Mouse (Mus musculus) embryonic facial prominence, embryonic 14.5 days (tissue): ENCODE measurements around the gene C2cd5. TPM values are rescaled to one million over a fixed set of nuclear protein-coding genes. Genes with fewer than 3 reads are reported as not detected.
A peak's percentile ranks its signal among the peaks of the same experiment; 100 is the strongest.

Experiments
- ATAC-seq: fragments of 200-750 bp; cut with Nextera tagmentation; 2 replicates; pipeline ENCODE4 v1.8.0; 2017; ENCODE audit warnings: low read depth, moderate number of reproducible peaks, moderate TSS enrichment
- DNase-seq: peaks from one replicate; pipeline ENCODE4 v3.0.0-alpha.2; 2015; ENCODE audit warnings: low spot score
- H3K27ac ChIP-seq: fragments of 300-500 bp; sonication (generic); replicated peaks from 2 replicates; pipeline ENCODE4 v1.5.1; 2014; ENCODE audit warnings: low read depth, mild to moderate bottlenecking, low read length, moderate library complexity
- H3K27me3 ChIP-seq: fragments of 300-500 bp; sonication (generic); replicated peaks from 2 replicates; pipeline ENCODE4 v1.6.1; 2014; ENCODE audit warnings: low read length; ENCODE audit not compliant: control insufficient read depth, insufficient read depth
- H3K36me3 ChIP-seq: fragments of 300-500 bp; sonication (generic); 2 replicates; pipeline ENCODE4 v1.6.1; 2014; ENCODE audit warnings: low read length, mixed read lengths; ENCODE audit not compliant: control insufficient read depth, insufficient read depth
- H3K4me1 ChIP-seq: fragments of 300-500 bp; sonication (generic); 2 replicates; pipeline ENCODE4 v1.6.1; 2014; ENCODE audit warnings: antibody characterized with exemption, low read length; ENCODE audit not compliant: control insufficient read depth, insufficient read depth
- H3K4me2 ChIP-seq: fragments of 300-500 bp; sonication (generic); 2 replicates; pipeline ENCODE4 v1.6.1; 2014; ENCODE audit warnings: low read depth, mild to moderate bottlenecking, low read length, moderate library complexity, mixed read lengths
- H3K4me3 ChIP-seq: fragments of 300-500 bp; sonication (generic); 2 replicates; pipeline ENCODE4 v1.5.1; 2014; ENCODE audit warnings: low read depth, mild to moderate bottlenecking, low read length
- H3K9ac ChIP-seq: fragments of 300-500 bp; sonication (generic); 2 replicates; pipeline ENCODE4 v1.6.1; 2014; ENCODE audit warnings: low read depth, mild to moderate bottlenecking, low read length, moderate library complexity, mixed read lengths
- H3K9me3 ChIP-seq: fragments of 300-500 bp; sonication (generic); 2 replicates; pipeline ENCODE4 v1.6.1; 2016; ENCODE audit warnings: low read length; ENCODE audit not compliant: control insufficient read depth
- WGBS: fragments of 180-500 bp; shearing (Covaris S2); extraction: QIAGEN DNeasy Blood & Tissue Kit; methylation state at CpG from one replicate; pipeline ENCODE4 v1.1.7; 2014; 5-methylcytosine and 5-hydroxymethylcytosine counted together
- polyA plus RNA-seq: library from polyadenylated mRNA; unstranded; fragments of >200 nt; fragmentation: Nextera tagmentation; extraction: Ambion mirVana; gene quantifications from 2 replicates; pipeline ENCODE4 v1.2.1, GENCODE M21; 2014

Gene C2cd5
- 19.1 and 22.4 TPM in 2 replicates for polyA plus RNA-seq

DNA sequence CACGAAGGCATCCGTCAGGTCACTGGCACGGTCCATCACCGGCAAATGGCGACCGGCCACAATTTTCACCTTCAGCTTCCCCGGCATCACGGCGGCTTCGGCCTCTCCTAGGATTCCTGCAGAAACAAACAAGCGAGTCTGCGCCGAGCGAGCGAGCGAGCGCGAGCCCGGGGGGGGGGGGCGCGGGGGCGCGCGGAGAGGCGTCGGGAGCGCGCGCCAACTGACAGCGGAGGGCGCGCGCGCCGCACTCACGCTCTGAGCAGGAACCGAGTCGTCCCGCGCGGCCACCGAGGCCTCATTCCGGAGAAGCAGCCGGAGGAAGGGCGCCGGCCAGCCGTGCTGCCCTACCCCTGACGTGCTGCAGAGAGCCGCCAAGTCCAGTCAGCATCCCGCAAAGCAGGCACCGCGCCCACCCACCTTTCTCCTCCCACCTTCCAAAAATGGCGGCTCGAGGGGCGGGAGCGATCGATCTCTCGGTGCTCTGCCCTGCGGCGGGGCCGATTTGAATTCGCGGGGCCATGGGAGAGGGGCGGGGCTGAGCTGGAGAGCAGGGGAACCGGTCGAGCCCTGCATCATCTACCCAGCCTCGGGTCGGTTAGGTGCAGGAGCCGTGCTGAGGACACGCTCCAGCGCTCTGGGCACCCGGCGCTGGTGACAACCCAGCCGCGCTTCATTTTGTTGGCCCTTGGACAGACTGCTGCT is at the start of gene C2cd5:
Gene C2cd5 (minus strand): TSS at position 461 of the 702 bp plus-strand sequence.
- DNase-seq = peak; percentile 97
- 1% methylated on average over 27 of the region's 75 CpGs for WGBS
- ATAC-seq = peak; percentile 97
- Histone ChIP-seq H3K27ac (peak within 1 kb of the TSS; percentile 86), H3K4me3 (peak within 1 kb of the TSS; percentile 82), H3K9ac (peak within 1 kb of the TSS; percentile 84), H3K9me3 (no peaks in the 10 kb centered on the region), H3K4me1 (no peaks in the 10 kb centered on the region), H3K4me2 (peak within 1 kb of the TSS; percentile 82), H3K27me3 (no peaks in the 10 kb centered on the region), H3K36me3 (no peaks in the 10 kb centered on the region; the same call in 1 of the 2 replicates)

DNA sequence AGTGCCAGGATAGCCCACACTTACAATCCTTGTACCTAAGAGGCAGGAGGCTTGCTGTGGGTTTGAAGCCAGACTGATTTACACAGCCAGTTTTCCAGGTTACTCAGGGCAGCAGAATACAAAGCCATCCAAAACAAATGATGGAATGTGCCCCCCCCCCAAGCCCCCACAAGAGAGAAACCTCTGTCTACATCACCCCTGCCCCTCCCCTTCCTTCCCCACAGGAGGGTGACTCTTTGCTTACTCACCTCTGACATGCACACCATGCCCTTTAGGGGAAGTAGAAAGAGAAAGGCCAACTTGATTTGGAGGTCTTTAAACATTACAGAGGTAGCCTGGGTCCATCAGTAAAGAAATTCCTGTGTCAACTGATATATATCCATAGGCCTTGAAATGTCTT is 48.9 kb upstream of the C2cd5 start:
- DNase-seq (no peak), ATAC-seq (no peak)
- no peaks in the 10 kb centered on the region for H3K36me3 ChIP-seq
- H3K9me3 ChIP-seq = no peaks in the 10 kb centered on the region
- peaks cover 25% of the 10 kb centered on the region for H3K4me1 ChIP-seq
- H3K9ac ChIP-seq = no peak overlapping the region
- no peak overlapping the region for H3K27ac ChIP-seq
- H3K4me3 ChIP-seq = no peak overlapping the region
- H3K4me2 ChIP-seq = no peak overlapping the region
- H3K27me3 ChIP-seq = no peaks in the 10 kb centered on the region

DNA sequence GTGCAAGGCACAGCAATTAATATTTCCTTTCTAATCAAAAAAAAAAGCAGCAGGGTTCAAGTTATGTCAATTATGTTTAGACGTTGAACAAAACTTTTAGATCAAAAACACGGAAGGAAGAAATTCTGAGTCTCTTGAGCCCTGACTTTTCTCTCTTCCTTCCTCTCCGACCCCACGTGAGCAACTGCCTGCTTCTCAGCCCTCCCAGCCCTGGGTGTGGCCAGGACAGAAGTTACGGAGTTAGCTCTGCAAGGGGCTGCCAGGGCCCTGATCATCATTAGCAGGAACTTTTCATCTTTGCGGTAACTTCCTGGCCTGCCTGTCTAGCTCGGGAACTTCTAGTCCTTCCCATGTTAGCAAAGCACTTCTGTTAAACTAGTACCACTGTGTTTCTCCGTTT is 46.8 kb upstream of the C2cd5 start:
- ATAC-seq (no peak), DNase-seq (no peak)
- H3K9me3 ChIP-seq = no peaks in the 10 kb centered on the region
- H3K4me1 ChIP-seq = peaks cover 11% of the 10 kb centered on the region
- H3K36me3 ChIP-seq = no peaks in the 10 kb centered on the region
- 38% methylated on average over 8 of the region's 8 CpGs for WGBS
- H3K4me3 ChIP-seq = no peak overlapping the region
- no peak overlapping the region for H3K9ac ChIP-seq
- H3K4me2 ChIP-seq = no peak overlapping the region
- no peaks in the 10 kb centered on the region for H3K27me3 ChIP-seq
- H3K27ac ChIP-seq = no peak overlapping the region

DNA sequence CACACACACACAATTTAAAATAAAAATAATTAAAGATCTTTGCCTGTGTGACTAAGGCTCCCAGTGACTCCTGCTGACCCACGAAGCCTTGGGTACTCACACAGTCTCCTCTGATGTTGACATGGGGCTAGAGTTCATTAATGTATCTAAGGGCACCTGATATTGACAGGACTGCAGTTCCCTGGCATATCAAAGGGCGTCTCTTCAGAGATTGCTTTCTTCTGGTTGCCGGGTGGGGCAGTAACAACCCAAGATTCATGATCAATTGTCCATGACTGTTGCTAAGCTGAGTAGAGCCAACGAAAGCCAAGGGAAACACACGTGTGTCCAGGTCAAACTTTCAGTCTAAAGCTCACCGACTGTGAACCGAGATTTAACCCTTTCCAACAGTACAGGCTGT is 45.1 kb upstream of the C2cd5 start:
- no peaks in the 10 kb centered on the region for H3K9me3 ChIP-seq
- no peaks in the 10 kb centered on the region for H3K36me3 ChIP-seq
- DNase-seq (no peak), ATAC-seq (no peak)
- H3K9ac ChIP-seq = no peak overlapping the region
- H3K4me2 ChIP-seq = no peak overlapping the region
- no peak overlapping the region for H3K4me3 ChIP-seq
- no peak overlapping the region for H3K27ac ChIP-seq
- peaks cover 11% of the 10 kb centered on the region for H3K4me1 ChIP-seq
- 50% methylated on average over 7 of the region's 7 CpGs for whole genome bisulfite sequencing
- H3K27me3 ChIP-seq = no peaks in the 10 kb centered on the region

DNA sequence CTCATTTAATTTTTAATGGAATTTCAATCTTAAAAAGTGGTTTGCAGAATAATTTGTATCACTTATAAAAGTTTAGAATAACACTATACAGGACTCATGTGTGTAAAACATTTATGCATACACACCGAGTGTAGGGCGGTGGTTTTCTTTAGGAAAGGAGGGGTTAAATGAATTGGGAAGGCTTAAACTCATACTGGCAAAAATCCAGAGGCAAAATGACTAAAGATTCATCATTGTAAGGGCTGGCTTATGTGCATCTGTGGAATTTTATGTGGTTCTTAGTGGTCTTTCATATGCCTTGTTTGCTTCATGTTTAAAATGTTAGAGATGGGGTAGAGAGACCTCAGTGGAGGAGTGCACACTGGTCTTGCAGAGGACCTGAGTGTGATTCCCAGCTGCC is 44.6 kb upstream of the C2cd5 start:
- ATAC-seq (no peak), DNase-seq (no peak)
- Histone ChIP-seq H3K4me2 (no peak overlapping the region), H3K9me3 (no peaks in the 10 kb centered on the region), H3K4me1 (peaks cover 11% of the 10 kb centered on the region), H3K9ac (no peak overlapping the region), H3K4me3 (no peak overlapping the region), H3K27ac (no peak overlapping the region), H3K36me3 (no peaks in the 10 kb centered on the region), H3K27me3 (no peaks in the 10 kb centered on the region)
- WGBS = 69% methylated on average over 2 of the region's 2 CpGs

DNA sequence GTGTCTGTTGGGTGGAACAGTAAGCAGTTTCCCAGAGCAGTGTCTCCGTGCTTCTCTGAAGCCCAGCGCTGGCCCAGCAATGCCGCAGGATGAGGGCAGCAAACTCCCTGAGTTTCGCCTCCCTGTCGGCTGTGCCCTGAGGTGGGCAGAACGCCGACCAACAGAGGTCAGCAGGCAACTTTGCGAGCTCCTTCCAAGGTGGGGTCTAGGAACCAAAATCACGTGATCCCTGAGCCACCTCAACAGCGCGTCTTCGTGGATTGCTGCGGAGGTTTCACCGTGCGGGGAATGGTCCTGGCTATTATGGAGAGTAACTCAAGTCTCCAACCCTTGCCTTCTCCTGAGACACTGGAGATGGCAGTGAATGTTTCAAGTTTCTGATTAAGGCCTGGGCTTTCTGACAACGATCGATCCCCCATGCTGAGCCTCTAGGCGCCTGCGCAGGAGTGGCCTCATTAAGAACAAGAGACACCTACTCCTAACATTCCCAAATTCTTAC is 43.9 kb upstream of the C2cd5 start:
- Histone ChIP-seq H3K9ac (peak overlapping the region; percentile 51), H3K36me3 (no peaks in the 10 kb centered on the region), H3K4me1 (peaks cover 11% of the 10 kb centered on the region), H3K9me3 (no peaks in the 10 kb centered on the region), H3K4me2 (peak overlapping the region; percentile 59), H3K27me3 (no peaks in the 10 kb centered on the region), H3K4me3 (peak overlapping the region; percentile 36), H3K27ac (no peak overlapping the region)
- ATAC-seq (0 out of 2 replicates have a peak, but pooled peaks have one; percentile 26), DNase-seq (no peak)
- 12% methylated on average over 19 of the region's 19 CpGs for WGBS

DNA sequence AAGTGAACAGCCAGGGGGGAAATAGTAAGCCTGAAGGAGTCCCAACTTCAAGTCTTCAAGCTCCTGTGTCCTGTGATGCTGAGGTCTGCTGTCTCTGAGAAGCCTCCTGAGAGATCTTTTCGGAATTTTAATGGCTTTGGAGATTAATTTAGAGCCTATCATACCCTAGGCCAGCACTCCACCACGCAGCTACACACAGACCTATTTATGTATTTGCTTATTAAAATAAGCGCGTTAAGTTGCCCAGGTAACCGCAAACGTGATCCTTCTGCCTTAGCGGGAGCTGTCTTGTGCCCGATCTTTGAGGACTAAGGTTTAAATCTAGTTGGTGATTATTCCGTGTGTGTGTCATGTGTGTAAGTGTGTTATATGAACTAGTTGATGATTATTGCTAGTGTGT is 43.4 kb upstream of the C2cd5 start:
- DNase-seq (no peak), ATAC-seq (no peak)
- peak overlapping the region; percentile 36 for H3K4me3 ChIP-seq
- H3K27ac ChIP-seq = no peak overlapping the region
- H3K36me3 ChIP-seq = no peaks in the 10 kb centered on the region
- H3K4me2 ChIP-seq = peak overlapping the region; percentile 59
- no peaks in the 10 kb centered on the region for H3K27me3 ChIP-seq
- peak overlapping the region; percentile 51 for H3K9ac ChIP-seq
- no peaks in the 10 kb centered on the region for H3K9me3 ChIP-seq
- H3K4me1 ChIP-seq = peaks cover 11% of the 10 kb centered on the region
- 81% methylated on average over 9 of the region's 9 CpGs for WGBS

DNA sequence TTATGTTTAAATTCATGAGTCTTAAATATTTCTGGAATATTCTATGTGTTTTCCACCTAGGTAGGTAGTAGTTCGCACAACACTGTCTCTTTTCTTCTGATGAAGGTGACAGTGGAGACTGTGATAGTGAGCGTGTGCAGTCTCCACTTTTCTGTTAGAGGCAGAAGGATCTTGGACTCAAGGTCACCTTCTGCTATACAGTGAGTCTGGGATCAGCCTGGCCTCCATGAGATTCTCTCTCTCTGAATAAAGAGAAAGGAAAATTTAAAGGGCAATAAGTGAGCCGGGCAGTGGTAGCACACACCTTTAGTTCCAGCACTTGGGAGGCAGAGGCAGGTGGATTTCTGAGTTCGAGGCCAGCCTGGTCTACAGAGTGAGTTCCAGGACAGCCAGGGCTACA is 42.9 kb upstream of the C2cd5 start:
- Histone ChIP-seq H3K27ac (no peak overlapping the region), H3K9ac (no peak overlapping the region), H3K4me3 (no peak overlapping the region), H3K4me2 (no peak overlapping the region), H3K27me3 (no peaks in the 10 kb centered on the region), H3K36me3 (no peaks in the 10 kb centered on the region), H3K9me3 (no peaks in the 10 kb centered on the region), H3K4me1 (peaks cover 11% of the 10 kb centered on the region)
- 93% methylated on average over 4 of the region's 4 CpGs for WGBS
- DNase-seq (no peak), ATAC-seq (no peak)
